Mouse (Mus musculus) liver, embryonic 16.5 days (tissue): ENCODE results near the gene Dapk1. TPM values are rescaled to one million over a fixed set of nuclear protein-coding genes. Genes with fewer than 3 reads are reported as not detected.

ENCODE experiments used
- ATAC-seq: fragments of 200-750 bp; cut with Nextera tagmentation; 2 replicates; pipeline ENCODE4 v1.8.0; 2017; ENCODE audit warnings: low read depth, mild to moderate bottlenecking, moderate number of reproducible peaks, moderate library complexity
- H3K27ac ChIP-seq: fragments of 300-500 bp; sonication (generic); 2 replicates; pipeline ENCODE4 v1.5.1; 2014; ENCODE audit warnings: mild to moderate bottlenecking, low read length
- H3K27me3 ChIP-seq: fragments of 300-500 bp; sonication (generic); 2 replicates; pipeline ENCODE4 v1.6.1; 2014; ENCODE audit warnings: low read depth, low read length, mixed read lengths; ENCODE audit not compliant: control insufficient read depth, insufficient read depth
- H3K36me3 ChIP-seq: fragments of 300-500 bp; sonication (generic); 2 replicates; pipeline ENCODE4 v1.6.1; 2014; ENCODE audit warnings: mild to moderate bottlenecking; ENCODE audit not compliant: control insufficient read depth, insufficient read depth
- H3K4me1 ChIP-seq: fragments of 300-500 bp; sonication (generic); 2 replicates; pipeline ENCODE4 v1.6.1; 2014; ENCODE audit warnings: low read depth, low read length, mixed read lengths; ENCODE audit not compliant: control insufficient read depth
- H3K4me2 ChIP-seq: fragments of 300-500 bp; sonication (generic); 2 replicates; pipeline ENCODE4 v1.6.1; 2014; ENCODE audit warnings: low read depth, low read length, mixed read lengths
- H3K4me3 ChIP-seq: fragments of 300-500 bp; sonication (generic); 2 replicates; pipeline ENCODE4 v1.5.1; 2014; ENCODE audit warnings: low read depth, mild to moderate bottlenecking, low read length
- H3K9ac ChIP-seq: fragments of 300-500 bp; sonication (generic); 2 replicates; pipeline ENCODE4 v1.6.1; 2014; ENCODE audit warnings: low read depth, low read length
- H3K9me3 ChIP-seq: fragments of 300-500 bp; sonication (generic); replicated peaks from 2 replicates; pipeline ENCODE4 v1.6.1; 2016; ENCODE audit warnings: low read length; ENCODE audit not compliant: control insufficient read depth
- WGBS: fragments of 180-500 bp; shearing (Covaris S2); extraction: QIAGEN DNeasy Blood & Tissue Kit; methylation state at CpG from one replicate; pipeline ENCODE4 v1.1.7; 2014; ENCODE audit not compliant: insufficient replicate concordance; 5-methylcytosine and 5-hydroxymethylcytosine counted together
- polyA plus RNA-seq: library from polyadenylated mRNA; unstranded; fragments of >200 nt; fragmentation: Nextera tagmentation; extraction: Ambion mirVana; gene quantifications from 2 replicates; pipeline ENCODE4 v1.2.1, GENCODE M21; 2015

Gene Dapk1
- polyA plus RNA-seq, 1 experiment from 2014 or later, result 8.9 TPM

DNA sequence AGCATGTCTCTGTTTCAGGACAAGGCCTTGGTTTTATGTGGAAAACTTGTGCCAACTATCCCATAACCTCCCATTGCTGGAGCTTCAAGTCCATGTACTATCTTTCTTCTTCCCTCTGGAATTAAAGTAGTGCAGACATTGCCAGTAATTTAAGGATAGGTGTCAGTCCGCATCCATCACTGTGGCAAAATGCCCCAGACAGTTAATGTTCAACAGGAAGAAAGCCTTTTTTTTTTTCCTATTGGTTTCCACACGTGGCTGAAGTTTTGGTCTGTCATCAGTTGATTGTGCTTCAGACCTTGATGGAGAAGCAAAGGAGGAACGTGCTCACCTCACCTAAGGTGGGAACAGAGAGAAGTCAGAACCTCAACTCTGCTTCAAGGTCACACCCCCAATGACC is 23.2 kb upstream of the Dapk1 start:
- no peaks in the 10 kb centered on the region for H3K4me1 ChIP-seq

DNA sequence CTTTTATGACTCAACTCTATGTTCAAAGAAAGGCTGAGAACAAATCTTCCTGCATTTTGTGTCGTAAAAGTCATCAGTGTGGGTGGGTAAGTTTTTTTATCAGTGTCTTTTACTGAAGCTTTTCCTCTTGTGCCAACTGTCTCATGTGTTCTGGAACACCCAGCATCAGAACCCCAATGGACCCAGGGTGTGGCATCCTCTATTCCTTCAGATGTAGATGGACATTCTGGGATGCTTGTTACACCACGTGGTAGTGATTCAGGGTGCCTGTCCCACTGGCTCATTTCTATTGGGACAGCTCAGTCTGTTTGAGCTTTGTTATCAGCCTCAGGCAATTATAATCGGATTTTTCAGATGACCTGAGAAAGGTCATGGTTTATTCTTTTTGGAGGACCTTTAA is 6.9 kb upstream of the Dapk1 start:
- H3K36me3 ChIP-seq, result no peaks in the 10 kb centered on the region
- no peak for ATAC-seq
- H3K27ac ChIP-seq, result no peak overlapping the region
- no peak overlapping the region for H3K4me3 ChIP-seq
- no peaks in the 10 kb centered on the region for H3K4me1 ChIP-seq
- H3K9me3 ChIP-seq, result no peaks in the 10 kb centered on the region
- H3K4me2 ChIP-seq, result no peak overlapping the region
- no peak overlapping the region for H3K9ac ChIP-seq
- no peaks in the 10 kb centered on the region for H3K27me3 ChIP-seq
- WGBS, result 57% methylated on average over 3 of the region's 3 CpGs

More for the DNA sequence above, 23.2 kb upstream of the Dapk1 start:
- Histone ChIP-seq H3K36me3 (no peaks in the 10 kb centered on the region), H3K9ac (no peak overlapping the region), H3K27ac (no peak overlapping the region), H3K27me3 (no peaks in the 10 kb centered on the region), H3K9me3 (no peaks in the 10 kb centered on the region), H3K4me3 (no peak overlapping the region), H3K4me2 (no peak overlapping the region)
- WGBS, result 49% methylated on average over 3 of the region's 3 CpGs
- ATAC-seq, result no peak

DNA sequence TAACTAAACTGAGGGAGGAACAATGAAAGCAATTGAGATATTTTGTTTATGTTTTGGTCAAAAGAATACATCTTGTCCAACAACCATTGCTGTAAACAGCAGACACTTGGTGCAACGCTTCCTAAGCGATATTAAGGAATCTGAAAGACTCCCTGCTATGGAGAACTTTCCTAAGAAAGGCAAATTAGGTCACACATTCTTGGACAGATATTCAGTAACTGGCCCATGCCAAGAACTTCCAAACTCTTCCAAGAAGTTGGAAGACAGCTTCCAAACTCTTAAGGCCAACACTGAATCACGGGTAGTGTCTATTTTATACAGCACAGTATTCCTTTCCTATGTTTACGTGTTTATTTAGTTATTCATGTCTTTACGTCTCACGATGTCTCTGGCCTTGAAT is 6.2 kb upstream of the Dapk1 start:
- ATAC-seq, result no peak
- Histone ChIP-seq H3K4me3 (no peak overlapping the region), H3K4me1 (no peaks in the 10 kb centered on the region), H3K36me3 (no peaks in the 10 kb centered on the region), H3K27me3 (no peaks in the 10 kb centered on the region), H3K9ac (no peak overlapping the region), H3K27ac (no peak overlapping the region), H3K9me3 (no peaks in the 10 kb centered on the region), H3K4me2 (no peak overlapping the region)
- 78% methylated on average over 6 of the region's 6 CpGs for WGBS

DNA sequence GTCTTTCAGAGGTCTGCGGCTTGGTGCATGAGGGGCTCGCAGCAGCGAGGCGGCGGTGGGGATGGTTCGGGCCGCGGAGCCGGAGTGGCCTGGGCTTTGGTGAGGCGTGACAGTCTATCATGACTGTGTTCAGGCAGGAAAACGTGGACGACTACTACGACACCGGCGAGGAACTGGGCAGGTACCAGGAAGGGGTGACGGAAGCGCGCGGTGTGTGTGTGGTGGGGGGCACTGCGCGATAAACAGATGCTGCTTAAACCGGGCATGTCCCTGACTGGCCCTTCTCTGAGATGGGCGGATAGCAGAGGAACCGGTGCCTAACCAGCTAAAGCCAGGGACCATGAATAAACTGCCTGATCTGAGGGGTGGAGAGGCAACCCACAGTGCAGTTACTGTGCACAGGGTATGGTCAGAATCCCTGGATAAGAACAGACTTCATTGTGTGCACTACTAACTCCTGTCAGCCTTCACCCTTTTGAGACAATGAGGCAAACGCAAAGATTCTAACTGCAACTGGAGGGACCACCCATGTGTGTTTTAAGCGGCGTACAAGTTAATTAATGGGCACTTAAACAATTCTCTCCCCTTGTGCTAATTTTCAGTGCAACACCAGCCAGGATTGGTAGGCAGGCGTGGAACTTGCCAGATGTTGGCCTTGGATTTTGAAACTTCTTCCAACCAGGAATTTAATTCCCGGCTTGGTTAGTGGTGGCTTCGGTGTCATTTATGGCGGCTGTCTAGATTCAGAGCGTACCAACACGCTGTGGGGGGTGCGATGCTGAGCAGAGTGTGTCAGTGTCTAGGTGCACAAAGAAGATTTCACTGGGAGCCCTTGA is 887 bp downstream of the Dapk1 start:
- H3K4me1 ChIP-seq, result no peaks in the 10 kb centered on the region; the same call in none of the 2 replicates
- WGBS, result 16% methylated on average over 34 of the region's 34 CpGs

DNA sequence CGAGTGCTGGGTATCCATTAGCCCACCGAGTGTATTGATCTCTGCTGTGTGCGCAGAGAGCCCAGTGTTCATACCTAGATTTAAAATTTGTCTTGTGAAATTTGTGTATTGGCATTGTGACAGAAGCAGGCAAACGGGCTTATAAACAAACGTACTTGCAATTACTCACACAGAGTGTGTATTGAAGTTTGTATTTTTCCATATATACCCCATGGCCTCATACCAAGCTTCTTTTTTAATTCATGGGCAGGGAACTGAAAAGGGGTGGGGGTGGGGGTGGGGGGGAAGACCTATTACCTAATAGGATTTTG is 1.5 kb downstream of the Dapk1 start:
- H3K9ac ChIP-seq, result no peak overlapping the region; the same call in 1 of the 2 replicates
- no peak overlapping the region for H3K27ac ChIP-seq
- no peaks in the 10 kb centered on the region for H3K36me3 ChIP-seq
- 60% methylated on average over 5 of the region's 5 CpGs for WGBS
- peaks cover 3% of the 10 kb centered on the region for H3K4me1 ChIP-seq
- H3K4me3 ChIP-seq, result peak overlapping the region; percentile 71
- peak overlapping the region; percentile 82 for H3K4me2 ChIP-seq
- no peaks in the 10 kb centered on the region for H3K9me3 ChIP-seq
- no peaks in the 10 kb centered on the region for H3K27me3 ChIP-seq
- no peak for ATAC-seq

More for the DNA sequence above, 887 bp downstream of the Dapk1 start:
- peak; percentile 14; the same call in 1 of the 2 replicates for ATAC-seq
- H3K4me2 ChIP-seq, result peak overlapping the region; percentile 82
- peak overlapping the region; percentile 74 for H3K27ac ChIP-seq
- peak overlapping the region; percentile 72 for H3K9ac ChIP-seq
- H3K9me3 ChIP-seq, result no peaks in the 10 kb centered on the region
- no peaks in the 10 kb centered on the region for H3K27me3 ChIP-seq
- peak overlapping the region; percentile 71 for H3K4me3 ChIP-seq
- no peaks in the 10 kb centered on the region for H3K36me3 ChIP-seq

DNA sequence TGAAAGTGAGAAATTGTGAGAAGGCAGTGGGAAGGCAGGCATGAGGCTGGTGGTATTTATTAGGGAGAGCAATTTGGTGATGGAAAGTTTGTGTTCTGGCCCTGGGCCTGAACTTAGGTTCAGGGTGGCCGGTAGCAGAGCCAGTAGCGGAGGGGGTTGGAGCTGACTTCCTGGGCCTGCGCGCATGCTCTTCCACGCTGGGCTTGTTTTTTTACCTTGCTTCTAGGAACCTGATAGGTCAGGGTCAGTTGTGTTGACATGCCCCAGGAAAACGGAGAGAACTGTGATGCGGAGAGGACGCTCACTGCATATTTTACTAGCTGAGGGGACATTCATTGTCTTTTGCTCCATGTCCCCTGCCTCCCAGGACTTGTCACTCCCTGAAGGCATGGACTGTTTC is 5.7 kb downstream of the Dapk1 start:
- peaks cover 14% of the 10 kb centered on the region for H3K4me1 ChIP-seq
- H3K9me3 ChIP-seq, result no peaks in the 10 kb centered on the region
- no peak overlapping the region for H3K4me2 ChIP-seq
- peak; percentile 31 for ATAC-seq
- 78% methylated on average over 8 of the region's 8 CpGs for WGBS
- H3K36me3 ChIP-seq, result no peaks in the 10 kb centered on the region
- H3K27ac ChIP-seq, result peak overlapping the region; percentile 63
- no peak overlapping the region for H3K4me3 ChIP-seq
- no peak overlapping the region for H3K9ac ChIP-seq
- H3K27me3 ChIP-seq, result no peaks in the 10 kb centered on the region

DNA sequence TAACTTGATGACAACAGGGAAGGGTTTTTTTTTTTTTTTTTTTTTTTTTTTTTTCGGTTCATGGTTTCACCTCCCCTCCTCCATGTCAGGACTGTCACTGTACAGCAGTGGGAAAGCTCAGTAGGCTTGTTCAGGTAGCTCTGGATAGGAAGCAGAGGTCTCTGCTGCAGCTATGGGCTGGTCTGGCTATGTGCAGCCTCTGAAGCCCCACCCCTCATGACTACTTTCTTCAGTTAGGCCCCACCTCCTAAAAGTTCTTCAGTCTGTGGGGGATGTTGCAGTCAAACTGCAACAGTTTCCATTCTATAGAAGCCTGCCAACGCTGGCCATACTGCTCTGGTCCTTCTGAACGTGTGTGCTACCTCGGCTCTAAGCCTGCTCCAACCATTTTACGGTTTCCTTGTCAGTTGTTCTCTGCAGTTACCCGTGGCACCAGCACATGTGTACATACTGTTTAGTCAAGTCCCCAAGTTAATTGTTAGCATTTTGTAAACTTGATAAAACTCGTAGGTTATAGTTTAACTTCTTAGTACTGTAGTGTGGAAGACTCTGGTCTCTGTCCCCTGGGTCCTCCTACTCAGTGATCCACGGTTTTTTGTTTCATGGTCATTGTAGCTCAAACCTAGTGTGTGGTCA is 6.8 kb downstream of the Dapk1 start:
- peak; percentile 80 for ATAC-seq
- Histone ChIP-seq H3K4me1 (peaks cover 18% of the 10 kb centered on the region), H3K36me3 (no peaks in the 10 kb centered on the region), H3K4me3 (no peak overlapping the region), H3K9me3 (no peaks in the 10 kb centered on the region), H3K9ac (no peak overlapping the region), H3K27me3 (no peaks in the 10 kb centered on the region), H3K4me2 (peak overlapping the region; percentile 32), H3K27ac (peak overlapping the region; percentile 68)
- 43% methylated on average over 8 of the region's 8 CpGs for WGBS

DNA sequence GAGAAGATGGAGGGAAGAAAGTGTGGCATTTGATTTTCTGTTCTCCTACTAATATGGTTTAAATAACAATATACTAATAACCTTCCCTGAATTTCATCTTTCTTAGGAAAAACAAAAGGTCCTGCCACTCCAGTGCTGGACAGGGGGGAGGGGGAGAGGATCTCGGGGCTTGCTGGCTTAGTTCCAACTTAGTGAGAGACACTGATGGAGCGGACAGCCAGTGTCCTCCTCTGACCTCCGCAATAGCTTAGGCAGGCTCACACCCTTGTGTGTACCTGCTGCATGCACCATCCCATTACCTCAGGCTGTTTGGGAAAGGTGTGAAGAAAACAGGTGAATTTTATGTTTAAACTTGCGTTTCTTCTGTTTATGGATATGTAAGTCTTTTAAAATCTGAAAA is 7.5 kb downstream of the Dapk1 start:
- Histone ChIP-seq H3K4me2 (peak overlapping the region; percentile 32), H3K36me3 (no peaks in the 10 kb centered on the region), H3K9ac (no peak overlapping the region), H3K9me3 (no peaks in the 10 kb centered on the region), H3K4me3 (no peak overlapping the region), H3K27ac (peak overlapping the region; percentile 51; the same call in 1 of the 2 replicates), H3K4me1 (peaks cover 18% of the 10 kb centered on the region), H3K27me3 (no peaks in the 10 kb centered on the region)
- peak; percentile 62 for ATAC-seq
- 68% methylated on average over 4 of the region's 4 CpGs for WGBS

DNA sequence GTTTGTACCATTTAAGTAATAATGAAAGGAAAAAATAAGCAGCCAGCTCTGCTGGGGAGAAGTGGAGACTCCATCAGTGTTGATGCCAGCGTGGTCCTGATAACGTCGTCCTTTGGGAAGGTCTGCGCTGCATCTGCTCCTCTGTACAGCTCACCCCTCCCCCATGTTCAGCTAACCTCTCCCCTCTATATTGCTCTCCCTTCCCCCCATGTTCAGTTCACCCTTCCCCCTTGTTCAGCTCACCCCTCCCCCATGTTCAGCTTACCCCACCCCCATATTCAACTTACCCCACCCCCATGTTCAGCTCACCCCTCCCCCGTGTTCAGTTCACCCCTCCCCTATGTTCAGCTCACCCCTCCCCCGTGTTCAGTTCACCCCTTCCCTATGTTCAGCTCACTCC is 8.8 kb downstream of the Dapk1 start:
- Histone ChIP-seq H3K27me3 (no peaks in the 10 kb centered on the region), H3K36me3 (no peaks in the 10 kb centered on the region), H3K4me2 (no peak overlapping the region), H3K9me3 (no peaks in the 10 kb centered on the region), H3K27ac (no peak overlapping the region), H3K9ac (no peak overlapping the region), H3K4me3 (no peak overlapping the region), H3K4me1 (peaks cover 18% of the 10 kb centered on the region)
- ATAC-seq, result no peak
- WGBS, result 36% methylated on average over 6 of the region's 6 CpGs
